Mouse (Mus musculus) c-Kit-negative CD71-positive TER-119-positive erythroid progenitor cells, embryonic 14.5 days (primary cell): ENCODE results near the gene Frs3.

Source experiments
- DNase-seq: peaks from one replicate; pipeline ENCODE4 v3.0.0-alpha.2; 2013; ENCODE audit warnings: low read depth, low spot score

The Frs3 gene

DNA sequence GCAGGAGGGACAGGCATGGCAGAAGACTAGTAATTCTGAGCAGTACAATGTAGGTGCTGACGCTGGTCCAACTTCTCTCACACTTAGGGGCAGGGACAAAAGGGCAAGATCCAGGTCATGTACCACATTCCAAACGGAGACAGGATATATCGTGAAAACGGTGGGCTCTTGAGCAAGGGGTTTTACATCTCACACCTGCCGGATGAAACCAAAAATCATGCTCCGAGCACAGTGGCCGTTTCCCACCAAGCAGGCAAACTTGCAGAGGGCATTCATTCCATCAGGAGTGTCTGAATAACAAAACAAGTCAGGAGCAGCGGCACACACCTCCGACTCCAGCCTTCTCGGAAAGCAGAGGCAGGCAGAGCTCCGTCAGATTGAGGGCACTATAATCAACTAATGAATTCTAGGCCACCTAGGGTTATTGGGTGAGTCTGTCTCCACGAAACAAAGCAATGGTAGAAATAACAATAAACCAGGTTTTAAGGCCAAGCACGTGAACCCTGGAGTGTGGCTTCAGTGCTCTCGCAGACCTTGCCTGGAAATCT is 46.8 kb downstream of the Frs3 start:
- no peak for DNase-seq

DNA sequence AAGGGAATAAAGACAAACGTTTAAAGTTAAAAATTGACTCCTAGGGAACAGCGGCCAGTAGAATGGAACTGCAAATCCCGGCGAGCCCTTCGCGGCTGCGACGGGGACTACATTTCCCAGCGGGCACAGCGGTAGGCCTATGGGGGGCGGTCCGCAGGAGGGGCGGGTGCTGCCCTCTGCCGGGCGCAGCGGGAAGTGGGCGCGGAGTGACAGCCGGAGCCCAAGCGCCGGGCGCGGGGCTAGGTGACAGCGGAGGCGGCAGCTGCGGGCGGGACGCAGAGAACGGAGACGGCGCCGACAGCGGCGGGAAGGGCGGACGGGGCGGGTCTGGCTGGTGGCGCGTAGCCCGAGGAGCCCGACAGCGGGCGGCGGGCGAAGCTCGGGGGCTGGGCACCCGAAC is 48.0 kb downstream of the Frs3 start, which contains the start of gene Tfeb:
Tfeb (plus strand) TSS at position 175 of the 400 bp plus-strand sequence.
- DNase-seq = peak; percentile 81

DNA sequence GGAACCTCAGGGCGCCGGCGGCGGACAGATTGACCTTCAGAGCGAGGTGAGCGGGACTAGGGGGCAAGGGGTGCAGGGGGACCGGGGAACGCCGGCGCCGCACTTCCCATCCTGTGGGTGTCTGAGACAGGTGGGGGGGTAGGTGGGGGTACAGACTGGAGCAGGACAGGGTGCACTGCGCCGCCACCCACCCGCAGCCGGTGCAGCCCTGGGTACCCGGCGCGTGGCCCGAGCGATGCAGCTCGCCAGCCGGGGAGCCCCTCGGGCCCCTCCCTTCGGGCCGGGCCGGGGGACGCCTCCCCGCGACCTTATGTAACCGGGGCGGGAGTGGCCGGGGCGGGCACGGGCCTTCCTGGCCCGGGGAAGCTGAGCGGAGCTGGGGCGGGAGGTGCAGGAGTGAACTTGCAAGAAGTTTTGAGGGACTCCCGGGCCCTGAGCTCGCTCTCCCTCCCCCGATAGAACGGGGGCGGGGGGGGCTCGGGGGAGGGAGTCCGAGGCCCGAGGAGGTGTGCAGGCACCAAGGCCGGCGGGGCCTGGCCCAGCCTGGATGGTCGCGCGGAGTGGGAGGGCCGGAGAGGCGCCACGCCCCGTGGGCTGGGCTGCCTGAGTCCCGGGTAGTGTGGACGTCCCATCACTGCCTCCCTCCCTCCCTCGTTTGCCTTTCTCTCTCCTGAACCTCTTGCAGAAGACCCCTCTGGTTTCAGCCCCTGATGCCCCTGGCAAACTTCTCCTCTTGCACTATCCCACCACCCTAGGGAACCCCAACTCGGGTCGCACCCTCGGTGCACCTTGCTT is 48.6 kb downstream of the Frs3 start:
- DNase-seq = peak; percentile 29

DNA sequence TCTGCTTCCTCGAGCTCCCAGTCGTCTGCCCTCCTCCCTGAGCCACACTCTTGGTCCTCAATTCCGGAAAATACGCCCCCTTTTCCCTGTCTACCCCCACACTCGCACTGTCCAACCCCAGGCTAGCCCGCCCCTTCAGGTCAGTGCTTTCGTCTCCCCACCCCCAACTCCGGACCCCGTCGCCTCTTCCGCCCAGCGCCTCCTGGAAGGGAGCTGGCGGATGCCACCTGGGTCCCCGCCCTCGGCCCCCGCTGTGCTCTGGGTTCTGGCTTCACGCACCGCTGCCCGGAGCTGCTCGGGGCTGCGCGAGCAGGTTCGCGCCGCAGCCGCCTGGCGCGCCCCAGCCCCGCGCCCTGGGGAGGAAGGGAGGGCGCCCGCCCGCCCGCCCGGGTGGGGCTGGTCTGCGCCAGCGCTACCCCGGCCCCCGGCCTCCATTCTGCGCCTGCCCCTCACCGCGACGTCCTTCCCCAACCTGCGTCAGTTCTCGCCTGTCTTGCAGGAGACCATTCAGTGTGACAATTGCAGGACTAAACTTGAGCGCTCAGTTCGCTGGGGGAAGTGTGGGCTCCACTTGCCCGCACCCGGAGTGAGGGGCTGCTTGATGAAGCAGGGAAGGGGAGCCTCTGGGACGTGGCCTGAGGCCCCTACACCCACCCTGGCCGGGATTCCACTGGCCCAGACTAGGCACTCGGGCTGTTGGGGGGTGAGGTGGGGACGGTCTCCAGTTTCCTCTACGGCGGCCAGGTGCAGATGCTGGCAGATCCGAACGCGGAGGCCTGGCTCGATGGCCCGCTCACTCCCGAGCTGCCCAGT is 49.4 kb downstream of the Frs3 start:
- DNase-seq = no peak

DNA sequence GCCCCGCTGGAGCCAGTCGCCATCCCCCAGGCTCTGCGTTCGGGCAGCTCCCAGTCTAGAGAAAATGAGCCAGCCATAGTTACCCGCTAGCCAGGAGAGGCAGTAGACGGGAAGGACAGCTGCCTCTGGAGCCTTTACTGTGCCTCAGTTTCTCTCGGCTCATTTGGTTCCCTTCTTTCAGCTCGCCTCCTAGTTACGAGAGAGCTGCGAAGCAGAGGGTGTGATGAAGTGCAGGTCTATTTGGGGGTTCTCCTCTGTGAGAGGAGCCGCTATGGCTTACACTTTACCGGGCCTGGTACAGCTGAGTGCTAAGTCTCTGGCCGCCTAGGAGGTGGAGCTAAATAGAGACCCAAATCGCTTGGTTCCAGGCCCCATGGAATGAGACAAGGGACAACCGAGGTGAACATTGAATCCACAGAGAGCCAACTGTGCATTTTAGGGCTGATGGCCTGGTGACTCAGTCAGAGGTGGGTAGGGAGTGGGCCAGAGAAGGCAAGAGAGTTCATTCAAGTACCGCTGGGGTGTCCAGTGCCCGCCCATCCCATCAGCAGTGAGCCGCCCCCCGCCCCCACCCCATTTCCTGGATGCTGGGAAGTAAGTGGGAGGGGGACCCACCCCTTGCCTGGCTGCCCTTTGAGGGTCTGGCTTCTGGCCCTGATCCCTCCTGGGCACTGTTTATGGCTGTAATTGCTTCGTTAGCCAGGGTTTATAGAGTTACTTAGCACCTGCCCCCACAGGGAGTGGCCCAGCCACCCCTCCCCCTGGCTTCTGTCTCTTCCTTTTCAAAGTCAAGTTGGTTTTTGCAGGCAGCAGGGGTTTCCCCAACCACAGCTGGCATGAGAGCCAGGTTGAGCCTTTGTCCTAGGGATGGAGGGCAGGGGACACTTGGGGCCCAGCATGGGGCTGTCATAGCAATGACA is 50.3 kb downstream of the Frs3 start:
- DNase-seq = no peak

DNA sequence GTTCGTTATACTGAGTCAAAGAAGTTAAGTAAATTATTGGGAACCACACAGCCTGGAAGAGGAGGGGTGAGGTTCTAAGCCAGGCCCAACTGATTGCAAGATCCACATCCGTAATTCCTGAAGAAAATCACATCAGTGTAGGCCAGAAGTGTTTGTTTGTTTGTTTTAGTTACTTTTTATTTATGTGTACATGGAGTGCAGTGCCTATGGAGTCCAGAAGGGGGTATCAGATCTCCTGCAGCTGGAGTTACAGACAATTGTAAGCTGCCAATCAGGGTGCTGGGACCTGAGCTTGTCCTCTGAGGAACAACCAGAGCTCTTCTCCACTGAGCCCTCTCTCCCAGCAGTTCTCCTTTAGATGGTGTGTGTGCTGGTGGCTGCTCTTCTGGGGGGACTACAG is 51.4 kb downstream of the Frs3 start:
- DNase-seq = no peak

DNA sequence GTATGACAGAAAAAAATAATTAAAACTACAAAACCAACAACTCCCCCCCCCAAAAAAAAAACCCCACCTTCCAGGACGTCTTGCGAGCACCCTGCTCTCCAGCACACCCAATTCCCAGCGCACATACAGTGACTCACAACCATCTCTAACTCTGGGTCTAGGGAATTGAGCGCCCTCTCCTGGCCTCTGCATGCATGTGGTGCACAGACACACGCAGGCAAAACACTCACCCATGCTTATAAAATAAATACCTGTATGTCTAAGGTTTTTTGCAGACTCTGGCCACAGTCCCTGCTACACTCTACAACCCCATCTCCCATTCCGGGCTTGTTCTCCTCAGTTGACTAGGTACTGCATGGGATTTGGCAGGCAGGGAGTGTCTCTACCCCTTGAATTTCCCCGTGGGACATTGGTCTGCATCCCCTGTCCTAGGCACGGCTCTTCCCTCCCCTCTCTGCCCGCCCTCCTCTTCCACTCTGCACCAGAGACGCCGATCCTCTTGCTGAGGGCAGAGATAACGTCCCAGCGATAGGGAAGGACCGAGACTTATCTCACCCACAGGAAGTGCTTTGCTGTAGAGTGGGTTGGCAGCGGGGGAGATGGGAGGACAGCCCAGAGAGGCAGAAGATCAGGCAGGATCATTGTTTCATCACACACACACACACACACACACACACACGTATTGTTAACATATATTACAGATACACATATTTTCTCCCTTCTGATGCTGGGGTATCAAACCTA is 54.3 kb downstream of the Frs3 start:
- DNase-seq = no peak

DNA sequence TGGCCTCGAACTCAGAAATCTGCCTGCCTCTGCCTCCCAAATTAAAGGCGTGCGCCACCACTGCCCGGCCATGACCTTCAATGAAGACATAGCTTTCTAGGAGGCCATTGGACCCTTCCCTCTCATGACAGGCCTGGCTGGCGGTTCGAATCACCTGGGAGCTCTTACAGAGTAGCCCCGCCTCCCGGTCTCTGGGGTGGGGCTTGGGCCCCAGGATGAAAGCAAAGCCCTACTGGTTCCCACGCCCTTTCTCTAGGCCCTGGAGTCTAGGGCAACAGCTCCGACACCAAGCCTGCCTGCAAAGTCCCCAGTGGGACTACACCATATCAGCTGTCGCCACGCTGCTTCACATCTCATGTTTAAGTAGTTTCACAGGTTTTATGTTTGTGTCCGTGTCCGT is 55.3 kb downstream of the Frs3 start:
- no peak for DNase-seq

DNA sequence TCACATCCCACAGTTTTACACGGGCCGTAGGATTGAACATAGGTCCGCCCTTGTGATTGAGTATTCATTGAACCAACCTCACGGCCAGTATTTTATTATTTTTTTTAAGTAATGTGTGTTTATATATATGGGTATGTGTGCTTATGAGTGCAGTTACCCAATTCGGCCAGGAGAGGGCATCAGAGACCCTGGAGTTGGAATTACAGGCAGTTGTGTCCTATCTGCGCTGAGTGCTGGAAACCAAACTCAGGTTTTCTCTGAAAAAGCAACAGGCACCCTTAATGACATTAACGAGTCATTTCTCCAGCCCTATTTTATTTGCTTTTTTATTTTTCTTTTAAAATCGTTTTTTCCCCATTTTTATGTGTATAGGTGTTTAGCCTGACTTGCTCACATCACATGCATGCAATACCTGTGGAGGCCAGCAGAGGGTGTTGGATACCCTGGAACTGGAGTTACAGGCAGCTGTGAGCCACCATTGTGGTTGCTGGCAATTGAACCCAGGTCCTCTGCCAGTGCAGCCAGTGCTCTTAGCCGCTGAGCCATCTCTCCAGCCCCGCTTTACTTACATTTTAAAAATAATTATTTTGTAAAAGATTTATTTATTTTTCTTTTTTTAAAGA is 56.0 kb downstream of the Frs3 start:
- DNase-seq = peak; percentile 42

DNA sequence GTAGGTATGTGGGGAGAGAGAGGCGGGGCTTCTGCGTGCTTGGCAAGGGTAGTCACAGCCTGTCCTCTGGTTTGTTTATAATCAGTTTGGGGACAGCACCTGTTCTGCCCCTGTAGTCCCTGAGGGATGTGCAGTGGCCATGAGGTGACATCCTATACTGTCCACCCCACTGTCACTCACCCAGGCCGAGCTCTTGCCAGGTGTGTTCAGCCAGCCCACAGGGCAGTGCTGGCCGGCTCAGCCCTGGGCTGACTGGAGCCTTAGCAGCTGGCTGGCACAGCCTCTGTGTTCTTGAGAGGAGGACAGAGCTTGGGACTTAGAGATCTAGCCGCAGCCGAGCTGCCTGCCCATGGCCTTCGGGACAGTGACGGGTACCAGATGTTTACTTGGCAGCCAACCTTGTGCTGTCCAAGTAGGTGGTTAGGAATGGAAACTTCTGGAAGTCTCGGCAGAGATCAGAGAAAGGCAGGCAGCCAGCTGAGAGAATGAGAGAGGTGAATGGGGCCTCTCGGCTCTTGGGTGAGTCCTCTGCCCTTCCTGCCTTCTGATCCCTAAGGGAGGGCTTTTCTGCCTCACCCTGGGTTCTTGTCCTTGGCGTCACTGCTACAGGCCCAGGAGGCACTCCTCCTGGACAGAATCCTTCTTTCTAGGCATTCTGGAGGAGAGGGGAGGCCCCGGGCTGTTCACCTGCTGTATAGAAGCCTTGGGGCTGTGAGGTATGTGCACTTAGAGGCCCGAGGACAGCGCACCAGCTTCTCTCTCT is 60.1 kb downstream of the Frs3 start:
- no peak for DNase-seq

DNA sequence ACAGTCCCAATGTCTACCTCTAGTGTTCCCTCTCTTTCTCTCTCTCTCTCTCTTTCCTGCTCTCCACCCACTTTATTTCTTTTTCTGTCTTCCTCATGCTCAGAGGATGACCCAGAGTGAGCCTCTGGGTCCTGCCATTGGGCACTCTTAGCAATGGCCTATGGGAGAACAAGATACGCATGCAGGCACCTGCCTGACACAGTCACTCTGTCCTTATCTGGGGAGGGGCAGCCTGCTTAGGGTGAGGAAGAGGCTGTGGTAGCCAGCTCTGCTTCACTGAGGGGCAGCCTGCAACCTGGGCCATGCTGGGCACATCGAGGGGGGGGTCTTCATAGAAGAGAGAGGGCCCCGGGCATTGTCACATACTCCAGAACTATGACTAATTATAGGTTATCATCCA is 60.8 kb downstream of the Frs3 start:
- no peak for DNase-seq

DNA sequence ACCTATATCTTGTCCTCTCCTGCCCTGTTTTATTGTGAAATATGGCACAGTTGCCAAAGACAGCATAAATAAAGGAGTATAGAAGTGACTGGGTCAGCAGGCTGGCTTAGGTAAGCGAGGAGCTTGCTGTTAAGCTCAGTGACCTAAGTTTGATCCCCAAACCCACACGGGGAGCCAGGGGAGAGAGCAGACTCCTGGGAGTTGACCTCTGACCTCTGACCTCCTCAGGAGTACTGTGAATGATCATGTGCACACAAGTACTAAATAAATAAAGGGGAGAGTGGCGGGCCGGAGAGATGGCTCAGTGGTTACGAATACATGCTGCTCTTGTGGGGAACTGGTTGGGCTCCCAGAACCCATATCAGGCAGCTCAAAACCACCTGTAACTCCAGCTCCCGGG is 61.3 kb downstream of the Frs3 start:
- no peak for DNase-seq

DNA sequence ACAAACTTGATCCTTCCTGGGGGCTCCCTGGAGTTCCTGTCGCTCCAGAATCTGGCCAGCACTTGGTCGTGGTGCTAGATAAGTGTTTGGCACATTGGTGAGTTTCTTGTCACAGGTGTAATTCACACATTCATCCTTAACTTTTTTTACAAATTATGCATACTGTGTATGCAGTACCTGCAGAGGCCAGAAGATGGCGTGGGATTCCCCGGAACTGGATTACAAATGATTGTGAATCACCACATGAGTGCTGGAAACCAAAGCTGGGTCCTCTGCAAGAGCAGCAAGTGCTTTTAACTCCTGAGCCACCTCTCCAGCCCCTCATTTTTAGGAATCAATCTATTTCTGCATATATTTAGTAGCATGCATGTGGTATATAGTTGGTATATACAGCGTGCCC is 63.0 kb downstream of the Frs3 start:
- no peak for DNase-seq

DNA sequence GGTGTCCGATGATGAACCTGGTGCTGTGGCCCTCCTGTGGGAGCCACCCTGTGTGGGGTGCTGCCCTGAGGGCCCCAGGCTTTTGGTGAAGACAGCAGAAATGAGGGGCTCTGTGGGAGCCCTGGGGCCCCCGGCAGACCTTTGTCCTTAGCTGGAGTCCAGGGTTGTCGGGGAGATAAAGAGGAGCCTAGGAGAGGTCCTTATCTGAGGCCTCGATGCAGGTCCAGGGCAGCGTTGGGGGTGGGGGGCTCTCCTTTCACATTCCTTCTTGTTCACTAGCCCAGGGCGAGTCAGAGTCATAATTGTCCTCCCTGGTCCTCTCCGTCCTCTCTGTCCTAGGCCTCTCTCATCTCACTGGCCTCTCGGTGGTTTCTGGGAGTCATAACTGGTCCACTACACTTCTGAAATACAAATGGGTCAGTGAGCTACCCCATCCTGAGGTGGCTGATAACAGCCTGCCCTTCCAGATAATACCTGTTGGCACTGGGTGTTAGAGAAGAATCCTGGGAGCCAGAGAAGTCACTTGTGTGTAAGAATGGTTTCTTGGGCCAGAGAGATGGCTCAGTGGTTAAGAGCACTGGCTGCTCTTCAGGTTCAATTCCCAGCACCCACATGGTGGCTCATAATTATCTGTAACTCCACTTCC is 64.4 kb downstream of the Frs3 start:
- DNase-seq = no peak
